Mouse (Mus musculus) MEL (cell line): Measurements from ENCODE around the gene Sh3gl3. TPM values are rescaled to one million over a fixed set of nuclear protein-coding genes. Genes with fewer than 3 reads are reported as not detected.

ENCODE experiments used
- DNase-seq: peaks from one replicate; pipeline ENCODE4 v3.0.0; 2011; ENCODE audit warnings: low read depth, low spot score
- H3K27ac ChIP-seq: 2 replicates; pipeline ENCODE4 v1.5.1; 2012; ENCODE audit warnings: low read depth, mild to moderate bottlenecking, control low read depth, low read length, moderate library complexity; ENCODE audit not compliant: control insufficient read depth
- H3K27me3 ChIP-seq, 2 experiments: fragments of 150-350 bp in 1 of 2; sonication (generic) in 1 of 2; 2 replicates each; pipeline ENCODE4 v1.6.1; 2012; ENCODE audit warnings: low read length in 2 of 2, mild to moderate bottlenecking in 2 of 2, improper control_type of control experiment in 1 of 2, moderate library complexity in 1 of 2; ENCODE audit not compliant: insufficient read depth in 2 of 2, control insufficient read depth in 1 of 2
- H3K36me3 ChIP-seq, 2 experiments: 2 replicates each; pipeline ENCODE4 v1.6.1; 2012 to 2014; ENCODE audit warnings: low read length in 2 of 2, improper control_type of control experiment in 1 of 2, inconsistent platforms in 1 of 2, mild to moderate bottlenecking in 1 of 2; ENCODE audit not compliant: insufficient read depth in 2 of 2, control insufficient read depth in 1 of 2
- H3K4me1 ChIP-seq, 2 experiments: fragments of 150-350 bp in 1 of 2; sonication (generic) in 1 of 2; 2 replicates each; pipeline ENCODE4 v1.6.1; 2012; ENCODE audit warnings: low read length in 2 of 2, improper control_type of control experiment in 1 of 2, mild to moderate bottlenecking in 1 of 2; ENCODE audit not compliant: insufficient read depth in 2 of 2, control insufficient read depth in 1 of 2
- H3K4me3 ChIP-seq, 2 experiments: fragments of 150-350 bp in 1 of 2; sonication (generic) in 1 of 2; 2 replicates each; pipeline ENCODE4 v1.5.1; 2012; ENCODE audit warnings: low read depth in 2 of 2, low read length in 2 of 2, mild to moderate bottlenecking in 2 of 2, moderate library complexity in 2 of 2, control low read depth in 1 of 2, improper control_type of control experiment in 1 of 2; ENCODE audit not compliant: control insufficient read depth in 1 of 2, insufficient read depth in 1 of 2
- H3K79me2 ChIP-seq: 2 replicates; pipeline ENCODE4 v1.6.1; 2012; ENCODE audit warnings: mild to moderate bottlenecking, low read length, moderate library complexity; ENCODE audit not compliant: control insufficient read depth, poor library complexity, insufficient read depth
- H3K9ac ChIP-seq: 2 replicates; pipeline ENCODE4 v1.6.1; 2012; ENCODE audit warnings: low read depth, mild to moderate bottlenecking, control low read depth, low read length, moderate library complexity; ENCODE audit not compliant: control insufficient read depth, poor library complexity, severe bottlenecking
- H3K9me3 ChIP-seq: fragments of 150-350 bp; sonication (generic); replicated peaks from 2 replicates; pipeline ENCODE4 v1.6.1; 2012; ENCODE audit warnings: mild to moderate bottlenecking, low read length, improper control_type of control experiment, moderate library complexity; ENCODE audit not compliant: insufficient read depth
- CHD1 ChIP-seq: IDR thresholded peaks from 2 replicates; pipeline ENCODE4 v1.6.1; 2012; ENCODE audit warnings: low read depth, mild to moderate bottlenecking, inconsistent platforms, low read length, improper control_type of control experiment
- EP300 ChIP-seq, 2 experiments: IDR thresholded peaks; 2 replicates each; pipeline ENCODE4 v1.6.1; 2011; ENCODE audit warnings: improper control_type of control experiment in 2 of 2, low read length in 2 of 2, low read depth in 1 of 2, mild to moderate bottlenecking in 1 of 2
- ETS1 ChIP-seq: IDR thresholded peaks from 2 replicates; pipeline ENCODE4 v1.6.1; 2012; ENCODE audit warnings: low read depth, mild to moderate bottlenecking, inconsistent platforms, low read length, improper control_type of control experiment, moderate library complexity
- GABPA ChIP-seq: IDR thresholded peaks from 2 replicates; pipeline ENCODE4 v1.6.1; 2012; ENCODE audit warnings: low read depth, mild to moderate bottlenecking, inconsistent platforms, low read length, improper control_type of control experiment, moderate library complexity
- GATA1 ChIP-seq: IDR thresholded peaks from 2 replicates; pipeline ENCODE4 v1.6.1; 2011; ENCODE audit warnings: low read depth, low read length, improper control_type of control experiment
- HCFC1 ChIP-seq: IDR thresholded peaks from 2 replicates; pipeline ENCODE4 v1.6.1; 2012; ENCODE audit warnings: low read depth, mild to moderate bottlenecking, inconsistent platforms, low read length, improper control_type of control experiment, moderate library complexity
- MEF2A ChIP-seq: IDR thresholded peaks from 2 replicates; pipeline ENCODE4 v1.6.1; 2014; ENCODE audit warnings: low read depth, mild to moderate bottlenecking, inconsistent platforms, low read length, improper control_type of control experiment; ENCODE audit not compliant: poor library complexity, insufficient replicate concordance, severe bottlenecking; ENCODE audit errors: extremely low read depth
- MXI1 ChIP-seq: IDR thresholded peaks from 2 replicates; pipeline ENCODE4 v1.6.1; 2011; ENCODE audit warnings: mild to moderate bottlenecking, low read depth, low read length, improper control_type of control experiment
- MYB ChIP-seq: IDR thresholded peaks from 2 replicates; pipeline ENCODE4 v1.6.1; 2011; ENCODE audit warnings: mild to moderate bottlenecking, low read depth, low read length, improper control_type of control experiment
- NELFE ChIP-seq: IDR thresholded peaks from 2 replicates; pipeline ENCODE4 v1.6.1; 2011; ENCODE audit warnings: low read depth, low read length, improper control_type of control experiment
- RAD21 ChIP-seq: IDR thresholded peaks from 2 replicates; pipeline ENCODE4 v1.6.1; 2011; ENCODE audit warnings: mild to moderate bottlenecking, low read depth, low read length, improper control_type of control experiment
- RCOR1 ChIP-seq: IDR thresholded peaks from 2 replicates; pipeline ENCODE4 v1.6.1; 2012; ENCODE audit warnings: low read depth, mild to moderate bottlenecking, inconsistent platforms, low read length, improper control_type of control experiment
- SIN3A ChIP-seq: IDR thresholded peaks from 2 replicates; pipeline ENCODE4 v1.6.1; 2012; ENCODE audit warnings: low read length, improper control_type of control experiment, inconsistent platforms
- ZC3H11A ChIP-seq: IDR thresholded peaks from 2 replicates; pipeline ENCODE4 v1.6.1; 2012; ENCODE audit warnings: low read depth, mild to moderate bottlenecking, inconsistent platforms, low read length, improper control_type of control experiment
- ZKSCAN1 ChIP-seq: IDR thresholded peaks from 2 replicates; pipeline ENCODE4 v1.6.1; 2012; ENCODE audit warnings: low read depth, mild to moderate bottlenecking, inconsistent platforms, low read length, improper control_type of control experiment, moderate library complexity
- ZMIZ1 ChIP-seq: IDR thresholded peaks from 2 replicates; pipeline ENCODE4 v1.6.1; 2012; ENCODE audit warnings: low read depth, mild to moderate bottlenecking, inconsistent platforms, low read length, improper control_type of control experiment, moderate library complexity
- polyA plus RNA-seq, 2 experiments: library from polyadenylated mRNA; stranded (reverse) in 1 of 2; unstranded in 1 of 2; fragments of >175 nt in 1 of 2; fragments of >200 nt in 1 of 2; gene quantifications; 2 replicates each; pipeline versions ENCODE4 v1.2.1 to v1.2.4; 2012; ENCODE audit warnings: low replicate concordance in 2 of 2, low read depth in 1 of 2; ENCODE audit not compliant: insufficient read length in 2 of 2, insufficient read depth in 1 of 2, missing spikeins in 1 of 2
- total RNA-seq: library from RNA; depleted of rRNA; stranded (reverse); fragments of 300-350 nt; gene quantifications from 2 replicates; pipeline ENCODE4 v1.2.3, GENCODE M21; 2012

Gene Sh3gl3
- total and polyA plus RNA-seq, 3 experiments = not detected

- TF ChIP-seq MYB = no peak
- no peak for TF ChIP-seq GABPA
- TF ChIP-seq ETS1 = no peak
- no peak for TF ChIP-seq EP300 (IDR thresholded peaks at IDR 0.05; ENCODE audit: low read depth in 1 of 2, low read length in 2 of 2)
- no peaks in the 10 kb centered on the region for H3K36me3 ChIP-seq
These were observed 120.4 kb downstream of the Sh3gl3 start for GRCm38 (mm10) chr7:82294083-82294482.

GRCm38 (mm10) chr7:82294611-82295010 lies 121.0 kb downstream of the Sh3gl3 start:
- no peak for DNase-seq

More at GRCm38 (mm10) chr7:82294083-82294482, 120.4 kb downstream of the Sh3gl3 start:
- DNase-seq = no peak
- Histone ChIP-seq H3K9ac (no peak overlapping the region), H3K4me1 (no peaks in the 10 kb centered on the region), H3K27me3 (no peaks in the 10 kb centered on the region), H3K79me2 (no peaks in the 10 kb centered on the region), H3K9me3 (no peaks in the 10 kb centered on the region), H3K4me3 (no peak overlapping the region), H3K27ac (no peak overlapping the region)

GRCm38 (mm10) chr7:82308398-82308797 lies 134.8 kb downstream of the Sh3gl3 start:
- DNase-seq = no peak
- TF ChIP-seq GATA1 = no peak
- TF ChIP-seq SIN3A = no peak
- TF ChIP-seq ZKSCAN1 = no peak
- TF ChIP-seq CHD1 = no peak
- no peaks in the 10 kb centered on the region for H3K79me2 ChIP-seq
- H3K27me3 ChIP-seq = no peaks in the 10 kb centered on the region
- no peaks in the 10 kb centered on the region for H3K9me3 ChIP-seq
- no peak overlapping the region for H3K27ac ChIP-seq
- H3K36me3 ChIP-seq = no peaks in the 10 kb centered on the region
- H3K4me3 ChIP-seq = no peak overlapping the region
- no peaks in the 10 kb centered on the region for H3K4me1 ChIP-seq
- no peak overlapping the region for H3K9ac ChIP-seq

More at GRCm38 (mm10) chr7:82294611-82295010, 121.0 kb downstream of the Sh3gl3 start:
- no peaks in the 10 kb centered on the region for H3K4me1 ChIP-seq
- no peaks in the 10 kb centered on the region for H3K79me2 ChIP-seq
- H3K27me3 ChIP-seq = no peaks in the 10 kb centered on the region
- H3K9ac ChIP-seq = no peak overlapping the region
- H3K4me3 ChIP-seq = no peak overlapping the region
- H3K9me3 ChIP-seq = no peaks in the 10 kb centered on the region
- TF ChIP-seq MEF2A (no peak), HCFC1 (no peak), GATA1 (no peak), GABPA (no peak), ZC3H11A (no peak), RAD21 (no peak), ETS1 (no peak), MXI1 (no peak), ZMIZ1 (no peak), RCOR1 (no peak), NELFE (no peak)
- no peak overlapping the region for H3K27ac ChIP-seq
- H3K36me3 ChIP-seq = no peaks in the 10 kb centered on the region
